Mouse (Mus musculus) forebrain, embryonic 14.5 days (tissue): ENCODE results near the gene Aqp3. TPM values are rescaled to one million over a fixed set of nuclear protein-coding genes. Genes with fewer than 3 reads are reported as not detected.

Experiments
- ATAC-seq: fragments of 200-750 bp; cut with Nextera tagmentation; 2 replicates; pipeline ENCODE4 v1.8.0; 2017; ENCODE audit warnings: mild to moderate bottlenecking, moderate library complexity
- DNase-seq: peaks from one replicate; pipeline ENCODE4 v3.0.0-alpha.2; 2015; ENCODE audit warnings: low spot score
- H3K27ac ChIP-seq: fragments of 300-500 bp; sonication (generic); 2 replicates; pipeline ENCODE4 v1.5.1; 2014; ENCODE audit warnings: low read depth, mild to moderate bottlenecking, control low read depth, low read length, moderate library complexity
- H3K27me3 ChIP-seq: fragments of 300-500 bp; sonication (generic); replicated peaks from 2 replicates; pipeline ENCODE4 v1.6.1; 2014; ENCODE audit warnings: low read length, control low read depth, mixed read lengths; ENCODE audit not compliant: control insufficient read depth, insufficient read depth
- H3K36me3 ChIP-seq: fragments of 300-500 bp; sonication (generic); 2 replicates; pipeline ENCODE4 v1.6.1; 2014; ENCODE audit warnings: low read length, control low read depth; ENCODE audit not compliant: control insufficient read depth, insufficient read depth
- H3K4me1 ChIP-seq: fragments of 300-500 bp; sonication (generic); 2 replicates; pipeline ENCODE4 v1.6.1; 2014; ENCODE audit warnings: antibody characterized with exemption, low read length, control low read depth; ENCODE audit not compliant: control insufficient read depth, insufficient read depth
- H3K4me2 ChIP-seq: fragments of 300-500 bp; sonication (generic); 2 replicates; pipeline ENCODE4 v1.6.1; 2014; ENCODE audit warnings: mild to moderate bottlenecking, control low read depth, low read length
- H3K4me3 ChIP-seq: fragments of 300-500 bp; sonication (generic); 2 replicates; pipeline ENCODE4 v1.5.1; 2014; ENCODE audit warnings: low read depth, low read length, control low read depth
- H3K9ac ChIP-seq: fragments of 300-500 bp; sonication (generic); 2 replicates; pipeline ENCODE4 v1.6.1; 2014; ENCODE audit warnings: mild to moderate bottlenecking, low read length, control low read depth, moderate library complexity
- H3K9me3 ChIP-seq: fragments of 300-500 bp; sonication (generic); replicated peaks from 2 replicates; pipeline ENCODE4 v1.6.1; 2016; ENCODE audit warnings: low read length, control low read depth, mixed read lengths; ENCODE audit not compliant: control insufficient read depth
- WGBS: fragments of 180-500 bp; shearing (Covaris S2); extraction: QIAGEN DNeasy Blood & Tissue Kit; methylation state at CpG from one replicate; pipeline ENCODE4 v1.1.7; 2014; 5-methylcytosine and 5-hydroxymethylcytosine counted together
- polyA plus RNA-seq: library from polyadenylated mRNA; unstranded; fragments of >200 nt; fragmentation: Nextera tagmentation; extraction: Ambion mirVana; gene quantifications from 2 replicates; pipeline ENCODE4 v1.2.1, GENCODE M21; 2014

Aqp3 gene
- polyA plus RNA-seq, result not detected in 2 replicates

- ATAC-seq (peak; percentile 74), DNase-seq (peak; percentile 58)
- Histone ChIP-seq H3K9ac (peak within 1 kb of the TSS; percentile 67), H3K4me2 (peak within 1 kb of the TSS; percentile 87), H3K4me1 (peaks cover 8% of the 10 kb centered on the region; the same call in 1 of the 2 replicates), H3K9me3 (no peaks in the 10 kb centered on the region), H3K27me3 (peaks cover 9% of the 10 kb centered on the region; the same call in 1 of the 2 replicates), H3K27ac (no peak within 1 kb of the TSS), H3K36me3 (no peaks in the 10 kb centered on the region), H3K4me3 (peak within 1 kb of the TSS; percentile 36)
- WGBS, result 1% methylated on average over 42 of the region's 42 CpGs
Measured at GRCm38 (mm10) chr4:41097871-41098576, at the start of gene Aqp3. Aqp3 (minus strand) TSS chr4:41098183.

- no peaks in the 10 kb centered on the region for H3K9me3 ChIP-seq
- H3K27me3 ChIP-seq, result no peaks in the 10 kb centered on the region
- H3K4me3 ChIP-seq, result no peak overlapping the region
- peaks cover 16% of the 10 kb centered on the region; the same call in 1 of the 2 replicates for H3K36me3 ChIP-seq
- no peak overlapping the region for H3K27ac ChIP-seq
- ATAC-seq, result no peak
- WGBS, result 90% methylated on average over 2 of the region's 2 CpGs
- no peak for DNase-seq
- H3K9ac ChIP-seq, result no peak overlapping the region
- no peak overlapping the region for H3K4me2 ChIP-seq
- no peaks in the 10 kb centered on the region for H3K4me1 ChIP-seq
Measured at GRCm38 (mm10) chr4:41142601-41143000, 44.6 kb upstream of the Aqp3 start.

DNA sequence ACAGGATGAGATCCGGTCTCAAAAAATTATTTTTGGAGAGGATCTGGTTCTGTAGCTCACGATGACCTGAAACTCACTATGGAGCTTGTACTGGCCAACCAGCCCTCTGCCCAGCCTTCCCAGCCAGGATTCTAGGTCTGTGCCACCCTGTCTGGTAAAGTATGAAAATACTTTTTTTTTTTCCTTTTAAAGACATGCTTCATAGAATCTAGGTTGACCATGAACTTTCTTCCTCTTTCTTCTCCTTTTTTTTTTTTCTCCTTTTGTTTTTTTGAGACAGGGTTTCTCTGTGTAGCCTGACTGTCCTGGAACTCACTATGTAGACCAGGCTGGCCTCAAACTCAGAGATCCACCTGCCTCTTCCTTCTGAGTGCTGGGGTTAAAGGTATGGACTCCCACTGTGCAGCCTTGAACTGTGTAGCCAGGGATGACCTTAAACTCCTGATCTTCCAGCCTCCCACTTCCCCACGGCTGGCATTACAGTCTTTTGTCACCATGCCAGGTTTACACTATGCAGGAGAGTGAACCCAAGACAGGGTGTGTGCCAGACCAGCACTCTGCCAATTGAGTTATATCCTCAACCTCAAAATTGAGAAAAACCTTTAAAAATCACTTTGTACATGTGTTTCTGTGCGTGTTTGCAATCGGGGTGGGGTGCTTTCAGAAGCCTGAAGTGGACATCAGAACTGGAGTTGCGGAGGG lies 42.3 kb upstream of the Aqp3 start:
- no peak for DNase-seq
- Histone ChIP-seq H3K9ac (no peak overlapping the region), H3K36me3 (peaks cover 16% of the 10 kb centered on the region; the same call in 1 of the 2 replicates), H3K4me1 (0 out of 2 replicates have a peak, but pooled peaks cover 3% of the 10 kb centered on the region), H3K27ac (no peak overlapping the region), H3K9me3 (no peaks in the 10 kb centered on the region), H3K27me3 (no peaks in the 10 kb centered on the region), H3K4me3 (no peak overlapping the region), H3K4me2 (no peak overlapping the region)
- no peak for ATAC-seq
- 89% methylated on average over 6 of the region's 6 CpGs for WGBS

GRCm38 (mm10) chr4:41136811-41137210 lies 38.8 kb upstream of the Aqp3 start:
- Histone ChIP-seq H3K9me3 (no peaks in the 10 kb centered on the region), H3K27me3 (no peaks in the 10 kb centered on the region), H3K27ac (peak overlapping the region; percentile 99), H3K36me3 (peaks cover 6% of the 10 kb centered on the region; the same call in 1 of the 2 replicates), H3K4me1 (0 out of 2 replicates have a peak, but pooled peaks cover 3% of the 10 kb centered on the region), H3K4me3 (peak overlapping the region; percentile 95), H3K9ac (peak overlapping the region; percentile 99), H3K4me2 (peak overlapping the region; percentile 63)
- WGBS, result 0% methylated on average over 8 of the region's 8 CpGs
- no peak for ATAC-seq
- peak; percentile 7 for DNase-seq

- no peak for DNase-seq
- ATAC-seq, result peak; percentile 16
- H3K9ac ChIP-seq, result peak overlapping the region; percentile 99
- H3K4me1 ChIP-seq, result 0 out of 2 replicates have a peak, but pooled peaks cover 3% of the 10 kb centered on the region
- H3K9me3 ChIP-seq, result no peaks in the 10 kb centered on the region
- H3K27ac ChIP-seq, result peak overlapping the region; percentile 99
- H3K4me3 ChIP-seq, result peak overlapping the region; percentile 95
- H3K4me2 ChIP-seq, result peak overlapping the region; percentile 63
- H3K27me3 ChIP-seq, result no peaks in the 10 kb centered on the region
- 0% methylated on average over 4 of the region's 4 CpGs for whole genome bisulfite sequencing
- peaks cover 6% of the 10 kb centered on the region; the same call in 1 of the 2 replicates for H3K36me3 ChIP-seq
Measured at GRCm38 (mm10) chr4:41136454-41136805, 38.4 kb upstream of the Aqp3 start.

- Histone ChIP-seq H3K9ac (peak within 1 kb of the TSS; percentile 99), H3K27me3 (no peaks in the 10 kb centered on the region), H3K27ac (peak within 1 kb of the TSS; percentile 99), H3K4me3 (peak within 1 kb of the TSS; percentile 95), H3K4me1 (0 out of 2 replicates have a peak, but pooled peaks cover 3% of the 10 kb centered on the region), H3K4me2 (peak within 1 kb of the TSS; percentile 73), H3K9me3 (no peaks in the 10 kb centered on the region), H3K36me3 (peaks cover 6% of the 10 kb centered on the region; the same call in 1 of the 2 replicates)
- WGBS, result 0% methylated on average over 56 of the region's 65 CpGs
- DNase-seq (peak; percentile 75), ATAC-seq (peak; percentile 74)
Measured at GRCm38 (mm10) chr4:41135711-41136453, 37.9 kb upstream of the Aqp3 start, which contains the start of gene Ube2r2. Ube2r2 (plus strand) TSS chr4:41135743.

DNA sequence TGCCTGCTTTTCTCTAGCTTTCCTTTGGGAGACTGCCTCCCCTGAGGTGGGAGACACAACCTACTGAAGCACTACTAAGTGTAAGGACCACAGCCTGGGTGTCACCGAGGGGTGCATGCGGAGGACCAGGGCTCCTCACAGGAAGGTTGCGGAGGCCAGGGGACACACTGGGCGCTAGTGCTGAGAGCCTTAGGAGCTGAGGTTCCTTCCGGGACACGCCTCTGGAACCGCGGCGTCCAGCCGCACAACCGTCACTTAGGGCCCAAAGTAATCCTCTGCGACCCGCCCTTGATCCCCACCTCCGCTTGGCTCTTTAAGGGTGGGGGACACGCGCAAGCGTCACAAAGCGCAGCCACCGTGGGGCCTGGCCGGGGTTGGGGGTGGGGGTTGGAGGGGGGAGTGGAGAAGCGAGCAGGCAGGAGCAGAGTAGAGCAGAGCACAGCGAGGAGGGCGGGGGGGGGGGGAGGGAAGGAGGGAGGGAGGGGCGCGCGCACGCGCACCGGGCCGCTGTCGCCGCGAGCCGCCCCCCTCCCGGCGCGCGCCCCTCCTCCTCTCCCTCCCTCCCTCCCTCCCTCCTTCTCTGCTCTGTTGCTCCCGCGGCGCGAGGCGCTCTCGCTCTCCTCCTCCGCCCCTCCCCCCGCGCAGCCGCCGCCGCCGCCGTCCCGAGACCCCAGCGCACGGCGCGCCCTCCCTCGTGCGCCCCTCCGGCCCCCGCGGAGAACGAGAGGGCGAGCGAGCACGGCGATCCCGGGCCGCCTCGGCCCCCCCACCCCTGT lies 37.1 kb upstream of the Aqp3 start:
- no peaks in the 10 kb centered on the region for H3K27me3 ChIP-seq
- H3K9me3 ChIP-seq, result no peaks in the 10 kb centered on the region
- H3K27ac ChIP-seq, result peak overlapping the region; percentile 99
- H3K36me3 ChIP-seq, result no peaks in the 10 kb centered on the region
- DNase-seq (peak; percentile 93), ATAC-seq (peak; percentile 94)
- H3K4me2 ChIP-seq, result peak overlapping the region; percentile 73
- H3K4me3 ChIP-seq, result peak overlapping the region; percentile 95
- 0 out of 2 replicates have a peak, but pooled peaks cover 3% of the 10 kb centered on the region for H3K4me1 ChIP-seq
- peak overlapping the region; percentile 99 for H3K9ac ChIP-seq
- under 1% methylated on average over 23 of the region's 70 CpGs for WGBS
